Mouse (Mus musculus) layer of hippocampus, postnatal 14 days (tissue): Measurements from ENCODE around the gene Gm11555. TPM values are rescaled to one million over a fixed set of nuclear protein-coding genes. Genes with fewer than 3 reads are reported as not detected.
A peak's percentile ranks its signal among the peaks of the same experiment; 100 is the strongest.
"Not testable (repeated sequence)": the region's sequence is repeated elsewhere in the genome, so short reads cannot be mapped to it uniquely, and the experiment has no call there.

Experiments used
- DNase-seq, 2 experiments: peaks; one replicate each; pipeline ENCODE4 v3.0.0; 2021 to 2022; ENCODE audit warnings: low spot score in 2 of 2, mixed read lengths in 1 of 2
- long read RNA-seq, 2 experiments: library from polyadenylated mRNA; stranded (forward); transcript quantifications; one replicate each; pipeline ENCODE4 v2.0.0; 2021
- total RNA-seq, 2 experiments: library from RNA; stranded (reverse); gene quantifications; 2 replicates each; pipeline ENCODE4 v1.2.3; 2021

Gm11555 gene
- not detected for total RNA-seq
- long read RNA-seq, experiment 1, result 0 reads
- long read RNA-seq, experiment 2, result 0 reads

DNA sequence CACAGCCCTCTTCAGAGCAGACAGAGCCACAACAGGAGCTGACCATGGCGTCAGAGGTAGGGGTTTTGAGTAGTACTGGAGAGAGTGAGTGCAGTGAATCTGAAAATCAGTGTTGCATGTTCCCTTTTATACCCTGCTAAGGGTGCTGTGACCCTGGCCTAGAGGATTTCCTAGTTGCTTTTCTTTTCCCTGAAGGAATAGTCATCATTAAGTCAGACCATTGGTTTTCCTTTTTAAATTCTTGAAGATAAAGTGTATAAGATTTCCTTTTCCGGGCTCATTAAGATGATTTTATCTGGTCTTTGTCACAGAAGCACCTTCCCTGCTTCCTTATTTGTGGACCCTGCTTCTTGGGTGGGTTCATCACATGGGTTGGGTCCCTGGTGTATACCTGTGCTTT, at the start of gene Gm11555:
Gene Gm11555 (minus strand): TSS at position 101 of the 400 bp plus-strand sequence.
- no peak for DNase-seq

- DNase-seq, result no peak
Measured at GRCm38 (mm10) chr11:99690463-99690862, 40.4 kb upstream of the Gm11555 start, which contains the start of gene Gm14190. Gene Gm14190 (minus strand): TSS chr11:99690740.

GRCm38 (mm10) chr11:99685235-99685634, 35.2 kb upstream of the Gm11555 start:
- DNase-seq, result not testable (repeated sequence)

DNA sequence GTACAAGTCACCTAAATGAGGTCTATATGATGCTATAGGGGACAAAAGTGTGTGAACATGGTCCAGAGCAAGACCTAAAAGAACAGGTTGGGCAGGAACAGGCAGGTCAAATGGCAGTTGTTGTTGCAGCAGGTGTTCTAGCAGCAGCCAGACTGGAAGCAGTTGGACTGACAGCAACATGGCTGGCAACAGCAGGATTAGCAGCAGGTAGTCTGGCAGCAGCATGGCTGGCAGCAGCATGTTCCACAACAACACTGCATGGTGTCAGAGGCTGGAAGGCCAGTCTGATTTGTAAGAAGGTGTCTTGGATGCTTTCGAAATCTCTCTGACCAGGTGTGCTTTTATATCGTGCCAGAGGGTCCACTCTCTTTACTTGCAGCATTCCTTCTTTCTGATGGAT, 33.4 kb upstream of the Gm11555 start:
- DNase-seq, result no peak

DNA sequence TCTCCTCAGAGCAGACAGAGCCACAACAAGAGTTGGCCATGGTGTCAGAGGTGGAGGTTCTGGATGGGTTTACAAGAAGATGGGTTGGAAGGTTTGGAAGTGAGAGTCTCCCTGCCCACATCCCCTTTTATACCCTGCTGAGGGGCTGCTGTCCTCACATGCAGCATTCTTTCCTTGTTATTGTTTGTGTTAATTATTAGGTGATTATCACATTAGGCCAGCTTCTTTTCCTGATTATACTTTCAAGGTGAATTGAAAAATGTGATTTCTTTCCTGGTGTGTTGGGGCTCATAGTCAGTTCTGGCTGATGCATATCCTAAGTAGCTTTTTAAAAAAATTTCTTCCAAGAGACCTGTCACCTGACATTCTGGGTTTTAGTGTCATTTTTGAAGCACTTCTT, 15.8 kb upstream of the Gm11555 start, which contains the start of gene Krtap4-6:
Gene Krtap4-6 (minus strand): TSS at position 101 of the 400 bp plus-strand sequence.
- DNase-seq, result no peak

DNA sequence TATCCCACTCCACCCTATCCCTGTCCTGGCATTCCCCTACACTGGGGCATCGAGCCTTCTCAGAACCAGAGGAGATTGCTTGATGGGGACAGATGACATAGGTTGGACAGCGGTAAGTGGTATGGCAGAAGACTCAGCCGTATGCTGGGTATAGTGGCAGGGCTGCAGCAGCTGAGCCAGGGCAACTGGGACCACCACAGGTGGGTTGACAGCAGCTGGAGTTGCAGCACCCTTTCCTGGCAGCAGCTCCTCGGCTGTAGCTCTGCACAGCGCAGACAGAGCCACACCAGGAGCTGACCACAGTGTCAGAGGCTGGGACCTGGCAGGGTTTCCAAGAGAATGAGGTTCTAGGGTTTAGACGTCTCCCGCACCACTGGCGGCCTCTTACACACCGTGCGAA, 12.8 kb upstream of the Gm11555 start:
- no peak for DNase-seq

DNA sequence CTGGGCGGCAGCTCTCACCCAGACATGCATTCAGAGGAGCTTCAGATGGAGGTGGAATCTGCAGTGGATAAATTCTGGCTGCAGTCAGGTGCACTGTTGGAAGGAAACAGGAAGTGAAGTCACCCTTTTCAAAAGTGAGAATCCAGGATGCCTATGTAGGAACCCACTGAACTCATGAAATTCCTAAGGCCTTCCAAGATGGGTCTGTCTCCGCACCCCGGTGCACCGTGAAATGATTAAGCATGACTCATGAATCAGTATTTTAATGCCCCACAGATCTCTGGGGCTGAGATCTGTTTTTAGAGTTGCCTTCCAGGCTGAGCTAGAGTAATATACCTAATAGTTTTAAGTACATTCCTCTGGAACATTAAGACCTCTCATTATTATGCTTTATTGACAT, 9.2 kb upstream of the Gm11555 start:
- no peak for DNase-seq

DNA sequence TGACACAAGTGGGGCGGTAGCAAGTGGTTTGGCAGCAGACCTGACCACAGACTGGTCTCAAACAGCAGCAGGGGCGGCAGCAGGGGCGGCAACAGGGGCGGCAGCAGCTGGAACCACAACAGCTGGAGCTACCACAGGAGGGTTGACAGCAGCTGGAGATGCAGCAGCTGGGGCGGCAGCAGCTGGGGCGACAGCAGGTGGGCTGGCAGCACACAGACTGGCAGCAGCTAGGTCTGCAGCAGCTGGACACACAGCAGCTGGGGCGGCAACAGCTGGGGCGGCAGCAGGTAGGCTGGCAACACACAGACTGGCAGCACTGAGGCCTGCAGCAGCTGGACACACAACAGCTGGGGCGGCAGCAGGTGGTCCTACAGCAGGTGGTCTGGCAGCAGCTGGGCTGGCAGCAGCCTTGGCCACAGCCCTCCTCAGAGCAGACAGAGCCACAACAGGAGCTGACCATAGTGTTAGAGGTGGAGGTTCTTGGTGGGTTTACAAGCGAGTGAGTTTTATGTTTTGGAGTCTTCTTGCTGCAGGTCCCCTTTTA, 8.5 kb upstream of the Gm11555 start, which contains the start of gene Gm11563:
Gene Gm11563 (minus strand): TSS at position 494 of the 544 bp plus-strand sequence.
- not testable (repeated sequence) for DNase-seq

- DNase-seq, result no peak
Measured at GRCm38 (mm10) chr11:99657051-99657450, 7.0 kb upstream of the Gm11555 start.

DNA sequence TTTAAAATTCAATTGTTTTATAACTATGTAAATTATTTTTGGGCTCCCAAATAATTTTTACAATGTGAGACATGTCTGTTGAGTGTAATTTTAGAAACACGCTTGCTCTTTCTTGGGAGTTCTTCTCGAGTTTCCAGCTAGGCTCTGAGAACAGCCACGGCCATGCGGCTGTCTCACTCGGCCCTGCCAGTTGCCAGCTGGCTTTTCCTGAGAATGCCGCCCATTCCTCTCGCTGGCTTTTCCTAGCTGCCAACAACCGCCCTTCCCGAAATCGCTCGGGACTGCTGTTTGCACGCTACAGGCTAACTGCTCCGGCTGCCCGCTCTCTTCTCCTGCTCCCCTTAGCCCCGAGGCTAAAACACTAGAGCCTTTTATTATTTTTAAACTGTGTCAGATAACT, 3.6 kb downstream of the Gm11555 start:
- peak in 1 of 2 experiments; percentile 3 for DNase-seq

DNA sequence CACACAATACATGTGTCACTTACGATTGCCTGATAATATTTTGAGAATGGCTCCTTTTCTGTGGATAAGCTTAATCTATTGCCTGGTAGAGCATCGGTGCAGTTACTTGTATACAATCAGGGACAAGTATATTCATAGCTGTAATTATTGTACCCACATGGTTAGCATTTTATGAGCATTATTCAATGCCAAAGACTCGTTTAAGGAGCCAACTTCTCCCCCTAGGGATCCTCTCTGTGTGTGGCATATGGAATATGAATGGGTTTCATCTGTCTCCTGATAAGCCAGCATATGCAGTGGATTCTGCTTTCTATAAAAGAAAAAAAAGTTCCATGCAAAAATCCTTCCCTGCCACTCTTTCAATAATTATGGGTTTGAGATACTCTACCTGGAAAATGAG, 5.7 kb downstream of the Gm11555 start:
- DNase-seq, result peak in 1 of 2 experiments; percentile 43

DNA sequence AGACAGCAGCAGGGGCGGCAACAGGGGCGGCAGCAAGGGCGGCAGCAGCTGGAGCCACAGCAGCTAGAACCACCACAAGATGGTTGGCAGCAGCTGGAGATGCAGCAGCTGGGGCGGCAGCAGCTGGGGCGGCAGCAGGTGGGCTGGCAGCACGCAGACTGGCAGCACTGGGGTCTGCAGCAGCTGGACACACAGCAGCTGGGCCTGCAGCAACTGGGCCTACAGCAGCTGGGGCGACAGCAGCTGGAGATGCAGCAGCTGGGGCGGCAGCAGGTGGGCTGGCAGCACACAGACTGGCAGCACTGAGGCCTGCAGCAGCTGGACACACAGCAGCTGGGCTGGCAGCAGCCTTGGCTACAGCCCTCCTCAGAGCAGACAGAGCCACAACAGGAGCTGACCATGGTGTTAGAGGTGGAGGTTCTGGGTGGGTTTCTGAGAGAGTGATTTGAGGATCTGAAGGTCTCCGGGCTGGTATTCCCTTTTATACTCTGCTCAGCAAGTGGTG, 6.3 kb downstream of the Gm11555 start, which contains the start of gene Krtap4-7:
Gene Krtap4-7 (minus strand): TSS at position 455 of the 505 bp plus-strand sequence.
- DNase-seq, result not testable (repeated sequence)

GRCm38 (mm10) chr11:99640926-99641325, 9.1 kb downstream of the Gm11555 start:
- no peak for DNase-seq

DNA sequence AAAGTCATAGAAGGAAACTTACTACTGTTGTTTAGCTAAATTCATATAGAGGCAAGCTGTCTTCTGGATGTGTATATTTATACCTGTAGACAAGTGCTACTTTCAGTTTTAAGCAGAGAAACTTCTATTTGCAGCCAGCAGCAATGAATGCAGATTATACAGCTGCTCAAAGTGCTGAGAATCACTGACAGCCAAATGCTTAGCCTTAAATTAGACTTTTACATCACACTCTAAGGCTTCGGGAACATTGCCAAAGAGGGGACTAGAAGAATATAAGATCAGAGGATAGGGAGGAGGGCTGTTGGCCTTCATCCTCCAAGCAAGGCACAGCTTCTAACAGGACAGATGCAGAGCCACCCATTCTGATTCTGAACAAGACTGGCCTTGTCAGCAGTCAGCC, 12.9 kb downstream of the Gm11555 start:
- no peak for DNase-seq

GRCm38 (mm10) chr11:99634653-99635134, 15.3 kb downstream of the Gm11555 start, which contains the start of gene Krtap4-2:
Gene Krtap4-2 (minus strand): TSS chr11:99635084.
- no peak for DNase-seq

- DNase-seq, result no peak
Measured at GRCm38 (mm10) chr11:99633293-99633692, 16.7 kb downstream of the Gm11555 start.

- no peak for DNase-seq
Measured at GRCm38 (mm10) chr11:99630890-99631289, 19.1 kb downstream of the Gm11555 start.

- DNase-seq, result no peak
Measured at GRCm38 (mm10) chr11:99628138-99628537, 21.9 kb downstream of the Gm11555 start, which contains the start of gene Krtap4-1. Gene Krtap4-1 (minus strand): TSS chr11:99628238.

GRCm38 (mm10) chr11:99620335-99620734, 29.7 kb downstream of the Gm11555 start, which contains the start of gene Gm11562:
Gene Gm11562 (minus strand): TSS chr11:99620435.
- DNase-seq, result no peak

DNA sequence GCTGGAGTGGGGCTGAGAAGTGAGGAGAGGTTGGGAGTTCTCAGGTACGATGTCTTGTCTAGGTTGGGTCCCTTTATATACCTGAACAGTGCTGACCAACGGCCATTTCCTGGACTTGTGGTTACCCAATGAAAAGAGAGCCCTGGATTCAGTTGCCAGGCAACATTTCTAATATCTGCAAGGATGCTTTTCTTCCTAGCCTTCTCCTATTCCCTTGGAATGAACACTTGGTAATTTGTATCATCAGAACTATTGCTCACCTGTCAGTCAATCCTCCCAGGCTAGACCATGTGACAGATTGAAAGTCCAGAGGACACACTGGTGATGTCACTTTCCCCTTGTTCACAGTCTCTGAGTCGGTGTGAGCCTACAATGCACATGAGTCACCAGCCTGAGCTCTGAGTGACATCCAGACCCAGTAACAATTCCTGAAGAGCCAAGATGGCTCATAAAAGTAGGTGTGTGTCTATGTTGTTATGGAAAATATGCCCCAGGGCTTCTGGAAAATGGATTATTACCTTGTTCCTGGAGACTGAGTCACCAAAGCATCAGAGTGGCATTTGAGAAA, 35.2 kb downstream of the Gm11555 start, which contains the start of gene Krtap2-4:
Gene Krtap2-4 (minus strand): TSS at position 51 of the 568 bp plus-strand sequence.
- no peak for DNase-seq

- DNase-seq, result not testable (repeated sequence)
Measured at GRCm38 (mm10) chr11:99610089-99610488, 39.9 kb downstream of the Gm11555 start, which contains the start of gene Gm11937. Gene Gm11937 (minus strand): TSS chr11:99610189.

GRCm38 (mm10) chr11:99609126-99609525, 40.9 kb downstream of the Gm11555 start:
- DNase-seq, result peak; percentile 13 to 52
